Mouse (Mus musculus) right cerebral cortex, postnatal 36 days (tissue): ENCODE results near the gene P2rx7.

ENCODE experiments used
- DNase-seq, 2 experiments: peaks; one replicate each; pipeline ENCODE4 v3.0.0; 2022; ENCODE audit warnings: low spot score in 2 of 2, mixed read lengths in 1 of 2

Gene P2rx7

DNA sequence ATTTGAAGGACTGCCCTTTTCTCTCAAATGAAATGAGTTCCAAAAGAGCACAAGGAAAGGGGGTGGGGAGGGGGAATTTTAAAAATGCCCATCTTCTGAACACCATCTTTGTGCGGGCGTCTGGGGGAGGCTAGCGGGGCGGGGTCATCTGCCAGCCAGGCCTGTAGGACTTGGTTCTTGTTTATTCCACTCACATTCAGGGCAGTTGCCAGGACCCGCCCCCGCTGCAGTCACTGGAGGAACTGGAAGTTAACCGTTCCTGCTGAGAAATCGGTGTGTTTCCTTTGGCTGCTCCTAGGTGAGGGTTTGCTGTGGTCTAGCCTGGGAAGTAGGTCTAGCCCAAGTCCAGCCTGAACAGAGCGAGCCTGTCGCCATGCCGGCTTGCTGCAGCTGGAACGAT, at the start of gene P2rx7:
P2rx7 (plus strand) TSS at position 211 of the 400 bp plus-strand sequence.
- peak; percentile 47 to 54 for DNase-seq

DNA sequence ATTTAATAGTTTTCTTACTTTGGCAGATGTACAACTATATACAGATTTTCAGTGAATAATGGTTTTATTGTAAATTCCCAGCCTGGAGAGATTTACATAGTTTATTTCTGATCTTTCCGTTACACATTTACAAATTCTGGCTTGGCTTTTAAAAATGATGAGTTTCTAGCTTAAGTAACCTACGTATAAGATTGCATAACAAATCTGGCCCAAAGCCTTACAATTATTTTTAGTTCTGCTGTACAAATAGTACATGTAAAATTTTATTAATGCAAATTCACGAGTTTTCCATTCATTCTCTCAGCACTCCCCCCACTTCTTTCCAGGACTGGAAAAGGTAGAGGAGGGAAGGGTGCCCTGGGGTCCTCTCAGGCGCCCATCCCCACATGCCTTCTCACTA, 48.2 kb upstream of the P2rx7 start:
- DNase-seq, result no peak

- DNase-seq, result no peak
Measured at GRCm38 (mm10) chr5:122602233-122602632, 41.5 kb upstream of the P2rx7 start.

GRCm38 (mm10) chr5:122604894-122605293, 38.8 kb upstream of the P2rx7 start:
- DNase-seq, result no peak

GRCm38 (mm10) chr5:122611651-122612050, 32.1 kb upstream of the P2rx7 start:
- DNase-seq, result no peak

GRCm38 (mm10) chr5:122613908-122614732, 29.6 kb upstream of the P2rx7 start, which contains the start of gene Ift81:
Gene Ift81 (minus strand): TSS chr5:122614518.
- DNase-seq, result peak; percentile 92 to 94

DNA sequence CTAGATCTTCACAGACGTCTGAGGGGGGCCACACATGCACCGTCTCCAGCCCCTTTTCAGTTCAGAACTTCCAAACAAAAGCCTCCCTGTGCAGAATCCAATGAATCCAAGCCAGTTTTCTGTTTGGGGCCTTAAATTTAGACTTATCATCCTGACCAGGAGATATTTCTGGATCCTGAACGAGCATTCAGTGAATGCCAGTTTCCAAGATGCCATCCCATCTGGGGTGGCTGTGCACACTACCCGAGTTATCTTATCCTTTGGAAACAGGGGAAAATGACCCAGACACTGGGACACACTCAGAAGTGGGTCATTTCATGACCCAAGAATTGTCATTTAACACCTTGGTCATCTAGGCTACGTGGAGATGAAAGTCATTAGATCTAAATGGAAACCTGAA, 26.0 kb upstream of the P2rx7 start:
- no peak for DNase-seq

- DNase-seq, result no peak
Measured at GRCm38 (mm10) chr5:122619686-122620296, 23.9 kb upstream of the P2rx7 start.

- no peak for DNase-seq
Measured at GRCm38 (mm10) chr5:122621376-122621886, 22.3 kb upstream of the P2rx7 start.

DNA sequence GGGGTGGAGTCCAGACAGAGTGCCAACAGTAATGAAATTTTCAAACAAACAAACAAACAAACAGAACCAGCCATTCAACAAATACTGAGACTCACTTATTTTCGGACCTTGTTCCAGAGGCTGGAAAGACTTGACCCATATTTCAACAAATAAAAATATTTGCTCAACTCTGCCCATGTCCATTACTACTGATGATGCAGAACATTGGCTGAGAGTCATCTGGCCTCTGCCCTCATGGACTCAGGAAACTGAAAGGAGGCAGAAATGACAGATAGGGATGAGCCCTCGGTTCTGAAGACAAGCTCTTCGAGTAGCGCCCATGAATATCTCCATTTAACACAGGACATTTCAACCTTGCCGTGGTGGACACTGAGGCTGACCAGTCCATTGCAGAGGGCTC, 21.2 kb upstream of the P2rx7 start:
- no peak for DNase-seq

DNA sequence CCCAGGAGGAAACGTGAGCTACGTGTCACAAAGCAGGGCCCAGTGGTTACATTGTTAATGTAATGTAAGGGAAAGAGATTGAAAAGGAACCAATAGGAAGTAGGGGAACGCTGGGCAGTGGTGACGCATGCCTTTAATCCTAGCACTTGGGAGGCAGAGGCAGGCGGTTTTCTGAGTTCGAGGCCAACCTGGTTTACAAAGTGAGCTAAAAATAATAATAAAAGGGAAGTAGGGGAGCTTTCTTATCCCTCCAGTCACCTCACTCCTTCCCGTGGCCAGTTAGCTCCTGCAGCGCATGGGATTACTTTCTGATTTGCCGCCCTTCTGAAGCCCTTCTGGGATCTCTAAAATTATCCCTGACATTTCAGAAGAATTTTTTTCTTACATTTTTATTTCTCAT, 19.9 kb upstream of the P2rx7 start:
- no peak for DNase-seq

GRCm38 (mm10) chr5:122624952-122625479, 18.7 kb upstream of the P2rx7 start:
- no peak for DNase-seq

DNA sequence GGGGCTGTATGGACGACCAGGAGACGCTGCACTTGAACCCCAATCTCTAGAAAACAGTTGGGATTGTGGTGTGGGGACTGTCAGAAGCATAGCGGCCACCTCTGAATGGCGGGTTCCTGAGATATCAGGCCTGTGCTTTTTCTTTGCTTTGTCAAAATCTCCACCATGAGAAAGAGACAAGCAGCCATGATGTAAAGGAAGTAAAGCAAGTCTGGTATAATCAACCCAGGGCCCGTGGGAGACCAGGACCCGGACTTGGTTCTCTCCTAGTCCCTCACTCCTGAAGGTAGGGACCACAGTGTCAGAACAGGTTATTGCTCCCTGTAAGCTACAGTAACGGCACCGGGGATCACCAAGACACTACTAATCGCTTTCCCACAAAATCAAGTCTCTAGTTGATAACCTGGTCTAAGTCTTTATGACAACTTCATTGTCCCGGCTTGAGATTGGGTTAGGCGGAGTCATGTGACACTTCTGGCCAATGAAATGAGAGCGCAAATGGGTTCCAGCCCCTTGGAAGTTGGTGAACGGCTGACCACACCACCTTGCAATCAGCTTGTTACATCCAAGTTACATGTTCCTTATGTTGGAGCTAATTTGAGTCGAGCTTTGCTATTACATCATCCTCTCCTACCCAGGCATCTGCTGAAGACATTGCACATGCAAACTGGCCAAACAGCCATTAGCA, 18.0 kb upstream of the P2rx7 start:
- DNase-seq, result no peak

DNA sequence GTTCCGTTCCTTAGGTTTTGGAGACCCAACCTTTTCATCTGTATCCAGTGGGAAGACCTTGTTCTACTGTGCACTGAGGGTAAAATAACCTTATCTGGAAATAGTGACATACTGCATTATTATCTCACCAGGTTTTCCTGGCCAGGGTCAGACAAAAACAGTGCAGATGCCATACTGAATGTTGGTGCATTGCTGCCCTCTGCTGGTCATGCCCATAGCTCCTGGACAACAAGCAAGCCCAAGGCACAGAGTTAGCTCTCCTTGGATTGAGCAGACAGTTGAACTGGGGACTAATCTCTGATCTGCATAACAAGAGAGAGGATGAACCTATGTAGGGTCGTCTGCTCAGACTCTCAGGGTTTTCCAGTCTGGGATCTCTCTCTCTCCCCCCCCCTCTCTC, 16.5 kb upstream of the P2rx7 start:
- DNase-seq, result peak; percentile 63 to 81

DNA sequence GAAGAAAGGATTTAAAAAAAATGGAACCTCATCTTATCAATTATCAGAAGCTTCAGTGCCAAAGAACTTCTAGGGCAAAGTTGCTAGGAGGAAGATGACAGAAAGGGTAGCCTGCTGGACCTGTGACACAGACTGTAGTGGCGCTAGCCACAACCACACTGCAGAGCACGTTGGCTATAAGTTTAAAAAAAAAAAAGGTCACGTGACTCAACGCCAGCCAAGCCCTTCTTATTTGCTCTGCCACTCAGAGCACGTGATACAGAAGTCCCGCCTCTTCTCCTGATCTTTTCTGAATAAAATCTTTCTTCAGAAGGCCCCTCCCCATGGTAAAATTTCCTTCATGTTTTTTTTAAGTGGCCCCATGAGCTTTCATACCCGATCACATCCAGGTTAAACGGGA, 8.5 kb upstream of the P2rx7 start:
- DNase-seq, result no peak

DNA sequence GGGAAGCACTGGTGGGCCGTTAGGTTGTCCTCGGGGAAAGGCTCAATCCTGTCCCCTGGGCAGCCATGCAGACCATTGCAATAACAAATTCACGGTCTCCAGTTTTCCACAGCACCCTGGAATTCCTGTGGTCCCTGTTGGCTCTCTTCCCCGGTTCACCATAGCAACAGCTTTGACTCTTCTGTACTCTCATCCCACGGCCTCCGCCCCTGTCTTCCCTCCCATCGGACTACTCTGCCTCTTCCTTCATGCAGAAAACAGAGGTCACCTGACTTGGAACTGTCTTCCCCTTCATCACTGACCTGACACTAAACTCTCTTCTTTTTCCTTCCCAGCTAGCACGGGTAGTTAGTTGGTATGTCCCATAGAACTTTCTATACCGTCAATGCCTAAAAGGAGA, 7.4 kb upstream of the P2rx7 start:
- DNase-seq, result no peak

- DNase-seq, result no peak
Measured at GRCm38 (mm10) chr5:122636958-122637357, 6.8 kb upstream of the P2rx7 start.

- DNase-seq, result no peak
Measured at GRCm38 (mm10) chr5:122638296-122638695, 5.4 kb upstream of the P2rx7 start.

DNA sequence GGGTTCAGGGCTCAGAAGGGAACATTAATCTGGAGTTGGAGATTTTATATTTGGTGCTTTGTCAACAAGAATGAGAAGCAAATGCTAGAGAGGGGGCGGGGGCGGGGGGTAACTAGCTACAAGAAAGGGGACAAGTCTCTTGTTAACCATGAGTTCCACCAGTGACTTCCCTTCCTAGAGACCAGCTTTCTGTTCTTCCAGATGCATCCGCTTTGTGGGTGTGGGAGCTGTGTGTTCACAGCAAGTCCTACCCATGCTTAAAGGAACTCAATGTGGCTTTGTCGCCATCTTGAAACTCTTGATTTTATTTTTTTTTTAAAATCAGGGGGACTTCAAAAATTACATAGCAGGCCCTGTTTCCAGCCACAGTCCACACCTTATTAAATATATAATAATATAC, 4.2 kb upstream of the P2rx7 start:
- no peak for DNase-seq

GRCm38 (mm10) chr5:122639986-122640385, 3.7 kb upstream of the P2rx7 start:
- no peak for DNase-seq

DNA sequence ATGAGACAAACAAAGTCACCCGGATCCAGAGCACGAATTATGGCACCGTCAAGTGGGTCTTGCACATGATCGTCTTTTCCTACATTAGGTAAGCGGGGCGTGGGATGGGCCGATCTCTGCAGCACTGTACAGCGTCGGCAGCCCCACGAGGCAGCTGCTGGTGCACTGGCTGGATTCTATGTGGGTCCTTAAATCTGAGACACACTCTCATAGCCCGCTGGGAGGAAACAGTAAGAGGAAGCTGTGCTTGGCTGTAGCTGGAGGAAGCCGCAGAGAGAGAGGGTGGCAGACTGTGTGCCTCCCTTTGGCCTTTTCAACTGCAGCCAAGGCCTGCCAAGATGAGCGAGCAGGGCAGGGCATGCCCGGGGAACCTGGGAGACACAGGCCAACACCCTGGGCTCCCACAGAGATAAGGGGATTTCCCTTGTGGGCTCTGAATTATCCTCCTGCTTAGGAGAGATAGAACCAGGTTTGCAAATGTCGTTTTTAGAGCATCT, 448 bp downstream of the P2rx7 start:
- DNase-seq, result no peak

DNA sequence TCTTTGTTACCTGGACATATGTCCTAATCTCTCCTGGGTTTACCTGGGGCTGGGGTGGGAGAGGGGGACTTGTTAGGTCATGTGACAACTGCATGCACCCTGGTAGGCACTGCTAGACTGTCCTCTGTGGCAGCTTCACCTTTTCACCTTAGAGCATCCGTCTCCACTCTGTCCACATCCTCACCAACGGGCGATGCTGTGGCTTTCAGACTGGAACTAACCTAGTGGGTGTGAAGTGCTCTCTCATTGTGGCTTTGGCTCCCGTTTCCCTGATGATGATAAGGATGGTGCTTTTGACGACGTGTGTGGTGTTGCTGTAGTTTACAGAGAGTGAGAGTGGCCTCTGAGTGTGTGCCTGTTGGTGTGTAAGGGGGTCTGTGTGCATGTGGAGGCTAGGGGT, 1.6 kb downstream of the P2rx7 start:
- DNase-seq, result no peak
